Mouse (Mus musculus): ENCODE results near the gene Mapkapk2.

DNA sequence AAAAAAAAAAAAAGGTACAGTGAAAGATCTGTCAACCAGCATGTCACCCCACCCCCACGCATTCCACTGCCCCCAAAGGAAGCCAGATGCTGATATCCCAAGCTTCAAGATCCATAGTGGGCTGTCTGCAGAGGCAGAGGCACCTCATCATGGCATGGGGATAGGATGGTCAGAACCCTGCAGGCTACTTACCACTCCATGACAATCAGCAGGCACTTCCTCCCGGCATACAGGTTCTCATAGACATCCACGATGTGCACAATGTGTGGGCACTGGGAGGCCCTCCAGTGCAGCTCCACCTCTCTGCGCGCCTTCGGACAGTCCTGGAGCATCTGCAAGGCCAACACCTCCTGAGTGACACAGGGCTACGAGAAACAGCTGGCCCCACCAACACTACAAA, 39.2 kb downstream of the Mapkapk2 start:
- TF ChIP-seq ZC3H11A (IDR thresholded peaks at IDR 0.05; ENCODE audit: low read depth, low read length): no peak
- TF ChIP-seq NRF1 (IDR thresholded peaks at IDR 0.05; ENCODE audit: insufficient read depth, low read depth, low read length, poor library complexity, severe bottlenecking): no peak
- no peak for TF ChIP-seq GABPA (IDR thresholded peaks at IDR 0.05; ENCODE audit: low read depth, low read length)
- no peak for TF ChIP-seq NELFE (IDR thresholded peaks at IDR 0.05; ENCODE audit: low read depth, low read length)
- TF ChIP-seq GATA1 (IDR thresholded peaks at IDR 0.05; ENCODE audit: low read depth, low read length): no peak
